Mouse (Mus musculus) urinary bladder, postnatal 25 days (tissue): ENCODE measurements at regions not wholly inside any gene's neighbourhood (a gene's known extent, or its start where the extent isn't known, plus 50 kb on each side); places are given as distances from the start of the nearest gene placed in this dataset.

Experiments used
- DNase-seq: peaks from one replicate; pipeline ENCODE4 v3.0.0; 2022; ENCODE audit warnings: low spot score

DNA sequence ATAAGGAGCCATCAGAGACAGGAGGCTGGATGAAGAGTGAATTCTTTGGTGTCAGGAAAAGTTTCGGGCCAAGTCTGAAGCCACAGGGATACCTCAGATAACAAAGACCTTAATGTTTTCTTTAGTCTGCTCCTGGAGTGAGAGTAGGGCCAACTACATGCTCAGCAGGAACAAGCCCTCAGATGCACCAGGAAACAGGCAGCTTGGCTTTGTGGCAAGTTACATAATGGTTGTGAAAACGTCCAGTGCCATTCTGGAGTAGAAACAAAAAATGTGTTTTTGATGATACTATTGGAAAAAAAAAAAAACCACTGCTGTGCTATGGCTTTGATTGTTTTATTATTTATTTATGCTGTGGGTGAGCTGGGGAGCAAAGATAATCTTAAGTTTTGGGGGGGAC lies 452.2 kb upstream of the Mon1b start:
- no peak for DNase-seq

DNA sequence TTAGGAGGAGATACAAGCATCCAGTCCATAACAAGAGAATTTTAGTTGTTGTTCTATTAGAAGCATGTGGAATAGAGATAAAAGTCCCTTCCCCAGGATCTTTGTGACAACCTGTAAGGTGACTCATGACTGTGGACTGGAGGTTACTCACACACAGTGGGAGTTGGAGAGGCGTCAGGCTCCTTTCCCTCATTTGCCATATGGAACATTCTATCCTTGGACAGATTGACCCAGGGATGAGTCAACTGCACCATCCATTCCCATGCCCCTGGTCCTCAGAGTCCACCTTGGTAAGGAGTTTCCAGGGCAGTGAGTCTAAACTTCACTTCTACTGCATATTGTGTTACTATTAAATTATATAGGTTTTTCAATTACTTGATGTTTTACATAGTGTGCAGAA lies 444.9 kb upstream of the Mon1b start:
- no peak for DNase-seq

DNA sequence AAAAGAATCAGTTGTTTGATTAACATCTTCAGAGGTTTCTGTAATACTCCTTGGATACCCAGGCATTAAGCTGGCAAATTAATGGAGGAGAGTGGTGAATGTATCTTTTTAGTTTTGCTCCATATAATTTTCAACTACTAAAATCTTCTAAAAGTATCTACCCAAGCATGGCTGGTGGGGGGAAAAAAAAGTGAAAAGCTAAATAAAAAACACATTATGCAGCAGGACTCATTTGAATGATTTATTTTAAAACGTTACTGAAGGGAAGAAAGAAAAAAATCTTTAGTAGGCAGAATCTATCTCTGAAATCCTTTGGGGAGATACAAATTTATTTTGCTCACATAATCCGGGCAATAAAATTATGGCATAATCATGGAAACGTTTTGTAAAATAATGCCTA lies 443.9 kb upstream of the Mon1b start:
- no peak for DNase-seq
